Comparison of ENCODE assay signal across 25 mouse cellular contexts in the genomic region with DNA sequence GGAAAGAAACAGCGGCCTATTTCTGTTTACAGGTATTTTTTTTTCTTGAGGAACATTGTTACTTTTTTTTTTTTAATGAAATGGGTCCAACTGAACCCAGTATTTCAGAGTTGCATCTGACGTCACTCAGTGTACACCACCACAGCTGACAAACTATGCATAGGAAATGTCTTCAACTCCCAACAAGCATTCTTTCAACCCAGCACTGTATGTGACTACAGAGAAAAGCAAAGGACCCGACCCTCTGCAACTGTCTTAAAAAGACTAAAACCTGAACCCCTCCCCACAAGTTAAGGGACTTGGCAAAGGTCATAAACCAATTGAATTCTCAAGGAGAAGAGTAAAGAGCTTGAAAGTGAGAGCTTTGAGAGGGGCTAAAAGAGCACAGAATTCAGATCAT.
A peak's percentile ranks its signal among the peaks of the same experiment; 100 is the strongest.
DNase-seq lines count a peak whose midpoint lies in the region; ATAC-seq and TF ChIP-seq lines count a peak whose summit lies in the region.
"Had no signal": no experiment of that assay in that cellular context is flagged by ENCODE, and none has a peak within 500 bp of the region (broad histone marks: within the 10 kb centered on the region; RNA-seq: fewer than 3 reads in every experiment).

No protein-coding gene starts in this region.

- 66% methylated on average over 3 of the region's 3 CpGs for WGBS in forebrain, embryonic 11.5 days
- WGBS in forebrain, postnatal 0 days = 70% methylated on average over 3 of the region's 3 CpGs
- 55% methylated on average over 3 of the region's 3 CpGs for WGBS in midbrain, embryonic 12.5 days
- 62% methylated on average over 3 of the region's 3 CpGs for WGBS in midbrain, embryonic 10.5 days
- WGBS in midbrain, embryonic 16.5 days = 52% methylated on average over 3 of the region's 3 CpGs
- 56% methylated on average over 3 of the region's 3 CpGs for WGBS in midbrain, postnatal 0 days

- H3K27ac ChIP-seq in forebrain, embryonic 11.5 days (ENCODE audit: low read depth, low read length) = no peak overlapping the region
- H3K27ac ChIP-seq in forebrain, postnatal 0 days (ENCODE audit: low read depth, low read length) = no peak overlapping the region
- H3K27ac ChIP-seq in midbrain, embryonic 12.5 days (replicated peaks) = no peak overlapping the region
- no peak overlapping the region for H3K27ac ChIP-seq in midbrain, embryonic 10.5 days (replicated peaks)
- no peak overlapping the region for H3K27ac ChIP-seq in midbrain, embryonic 16.5 days (ENCODE audit: low read length)
- no peak overlapping the region for H3K27ac ChIP-seq in midbrain, postnatal 0 days (ENCODE audit: low read depth, low read length)
- H3K27ac ChIP-seq: embryonic facial prominence, embryonic 10.5 days; embryonic facial prominence, embryonic 12.5 days; forebrain, embryonic 12.5 days had no signal

- no peaks in the 10 kb centered on the region for H3K36me3 ChIP-seq in forebrain, embryonic 11.5 days (ENCODE audit: control insufficient read depth, insufficient read depth, low read length)
- H3K36me3 ChIP-seq in forebrain, postnatal 0 days (ENCODE audit: insufficient read depth) = no peaks in the 10 kb centered on the region
- H3K36me3 ChIP-seq in midbrain, embryonic 12.5 days = no peaks in the 10 kb centered on the region
- H3K36me3 ChIP-seq in midbrain, embryonic 10.5 days = no peaks in the 10 kb centered on the region
- H3K36me3 ChIP-seq in midbrain, embryonic 16.5 days (ENCODE audit: control insufficient read depth, insufficient read depth, low read length) = no peaks in the 10 kb centered on the region
- H3K36me3 ChIP-seq in midbrain, postnatal 0 days (ENCODE audit: insufficient read depth, low read length) = no peaks in the 10 kb centered on the region
- H3K36me3 ChIP-seq: embryonic facial prominence, embryonic 10.5 days; embryonic facial prominence, embryonic 12.5 days; forebrain, embryonic 12.5 days; G1E had no signal

- no peaks in the 10 kb centered on the region for H3K9me3 ChIP-seq in forebrain, embryonic 11.5 days (ENCODE audit: control insufficient read depth, low read length)
- H3K9me3 ChIP-seq in forebrain, postnatal 0 days (ENCODE audit: low read length) = no peaks in the 10 kb centered on the region
- no peaks in the 10 kb centered on the region for H3K9me3 ChIP-seq in midbrain, embryonic 12.5 days
- no peaks in the 10 kb centered on the region for H3K9me3 ChIP-seq in midbrain, embryonic 10.5 days (replicated peaks)
- H3K9me3 ChIP-seq in midbrain, embryonic 16.5 days (replicated peaks; ENCODE audit: control insufficient read depth, low read length, poor library complexity, severe bottlenecking) = no peaks in the 10 kb centered on the region
- H3K9me3 ChIP-seq in midbrain, postnatal 0 days (ENCODE audit: low read length) = no peaks in the 10 kb centered on the region
- H3K9me3 ChIP-seq: embryonic facial prominence, embryonic 10.5 days; embryonic facial prominence, embryonic 12.5 days; forebrain, embryonic 12.5 days had no signal

- H3K4me2 ChIP-seq in forebrain, embryonic 11.5 days (ENCODE audit: low read depth, low read length, severe bottlenecking) = no peak overlapping the region
- H3K4me2 ChIP-seq in forebrain, postnatal 0 days (ENCODE audit: low read depth) = no peak overlapping the region
- H3K4me2 ChIP-seq in midbrain, embryonic 12.5 days (replicated peaks) = no peak overlapping the region
- no peak overlapping the region for H3K4me2 ChIP-seq in midbrain, embryonic 16.5 days (ENCODE audit: low read length)
- H3K4me2 ChIP-seq in midbrain, postnatal 0 days (ENCODE audit: low read depth, low read length, poor library complexity, severe bottlenecking) = no peak overlapping the region
- H3K4me2 ChIP-seq: embryonic facial prominence, embryonic 12.5 days; forebrain, embryonic 12.5 days had no signal

- H3K4me1 ChIP-seq in forebrain, embryonic 11.5 days (replicated peaks; ENCODE audit: control insufficient read depth, insufficient read depth, low read length) = no peaks in the 10 kb centered on the region
- no peaks in the 10 kb centered on the region for H3K4me1 ChIP-seq in forebrain, postnatal 0 days (ENCODE audit: insufficient read depth)
- H3K4me1 ChIP-seq in midbrain, embryonic 12.5 days = peaks cover 4% of the 10 kb centered on the region; the same call in 1 of the 2 replicates
- peaks cover 22% of the 10 kb centered on the region for H3K4me1 ChIP-seq in midbrain, embryonic 10.5 days
- H3K4me1 ChIP-seq in midbrain, embryonic 16.5 days (ENCODE audit: control insufficient read depth, insufficient read depth, low read length) = 0 out of 2 replicates have a peak, but pooled peaks cover 5% of the 10 kb centered on the region
- H3K4me1 ChIP-seq in midbrain, postnatal 0 days (ENCODE audit: insufficient read depth, low read length) = no peaks in the 10 kb centered on the region; the same call in 1 of the 2 replicates
- H3K4me1 ChIP-seq: embryonic facial prominence, embryonic 10.5 days; embryonic facial prominence, embryonic 12.5 days had no signal

- DNase-seq in forebrain, embryonic 11.5 days (ENCODE audit: low spot score) = no peak
- DNase-seq in forebrain, postnatal 0 days = no peak
- DNase-seq in midbrain, embryonic 10.5 days (ENCODE audit: low spot score) = no peak
- DNase-seq in midbrain, postnatal 0 days (ENCODE audit: low spot score) = no peak
- DNase-seq: adrenal gland, adult 8-10 months; adrenal gland, postnatal 14 days; adrenal gland, postnatal 36 days; B cell, adult 2 months; cerebellum, adult 11-12 months; cerebellum, adult 2 months; cerebellum, adult 9-10 months; cerebellum, postnatal 10 days; cerebellum, postnatal 25 days had no signal

- no peaks in the 10 kb centered on the region for H3K27me3 ChIP-seq in forebrain, embryonic 11.5 days (ENCODE audit: control insufficient read depth, insufficient read depth, low read length)
- no peaks in the 10 kb centered on the region for H3K27me3 ChIP-seq in forebrain, postnatal 0 days (ENCODE audit: insufficient read depth, low read length)
- no peaks in the 10 kb centered on the region for H3K27me3 ChIP-seq in midbrain, embryonic 12.5 days
- peaks cover 11% of the 10 kb centered on the region; the same call in 1 of the 2 replicates for H3K27me3 ChIP-seq in midbrain, embryonic 10.5 days (ENCODE audit: low read depth, poor library complexity, severe bottlenecking)
- H3K27me3 ChIP-seq in midbrain, embryonic 16.5 days (ENCODE audit: control insufficient read depth, insufficient read depth, low read depth, low read length) = no peaks in the 10 kb centered on the region
- no peaks in the 10 kb centered on the region for H3K27me3 ChIP-seq in midbrain, postnatal 0 days (ENCODE audit: insufficient read depth, low read length)
- H3K27me3 ChIP-seq: CH12.LX; embryonic facial prominence, embryonic 12.5 days had no signal

- no peak for TF ChIP-seq CTCF in forebrain, postnatal 0 days (IDR thresholded peaks at IDR 0.05; ENCODE audit: low read depth)
- no peak for TF ChIP-seq CTCF in midbrain, postnatal 0 days (IDR thresholded peaks at IDR 0.05)

- 0 out of 2 replicates have a peak, but pooled peaks have one; percentile 30 for ATAC-seq in forebrain, embryonic 11.5 days (replicated peaks; ENCODE audit: low FRiP score)
- no peak for ATAC-seq in forebrain, postnatal 0 days
- ATAC-seq in midbrain, embryonic 12.5 days (ENCODE audit: low FRiP score, low read depth) = 0 out of 2 replicates have a peak, but pooled peaks have one; percentile 50
- ATAC-seq in midbrain, embryonic 16.5 days = 0 out of 2 replicates have a peak, but pooled peaks have one; percentile 25
- ATAC-seq in midbrain, postnatal 0 days (ENCODE audit: low FRiP score) = no peak
- ATAC-seq: activated CD4-positive, CD25-positive, alpha-beta regulatory T cell, adult 4 months; CD4-positive, CD25-positive, alpha-beta regulatory T cell, adult 4 months; forebrain, embryonic 14.5 days; forebrain, embryonic 16.5 days; Patski had no signal

- no peak overlapping the region for H3K4me3 ChIP-seq in forebrain, embryonic 11.5 days (ENCODE audit: low read depth, low read length)
- H3K4me3 ChIP-seq in forebrain, postnatal 0 days (ENCODE audit: low read depth, low read length) = no peak overlapping the region
- no peak overlapping the region for H3K4me3 ChIP-seq in midbrain, embryonic 12.5 days
- H3K4me3 ChIP-seq in midbrain, embryonic 10.5 days = no peak overlapping the region
- no peak overlapping the region for H3K4me3 ChIP-seq in midbrain, embryonic 16.5 days (ENCODE audit: low read depth, low read length)
- H3K4me3 ChIP-seq in midbrain, postnatal 0 days (ENCODE audit: low read depth, low read length) = no peak overlapping the region
- H3K4me3 ChIP-seq: embryonic facial prominence, embryonic 10.5 days; embryonic facial prominence, embryonic 12.5 days; forebrain, embryonic 12.5 days had no signal

- no peak overlapping the region for H3K9ac ChIP-seq in forebrain, embryonic 11.5 days (ENCODE audit: low read length)
- H3K9ac ChIP-seq in forebrain, postnatal 0 days = no peak overlapping the region
- no peak overlapping the region for H3K9ac ChIP-seq in midbrain, embryonic 12.5 days (replicated peaks)
- H3K9ac ChIP-seq in midbrain, embryonic 16.5 days (ENCODE audit: low read depth, low read length) = no peak overlapping the region
- H3K9ac ChIP-seq in midbrain, postnatal 0 days (replicated peaks; ENCODE audit: low read length, poor library complexity, severe bottlenecking) = no peak overlapping the region
- H3K9ac ChIP-seq: embryonic facial prominence, embryonic 12.5 days; forebrain, embryonic 12.5 days had no signal

Comparison
In these comparisons a context has a peak if more than half of its experiments do, and no peak if none do; other contexts are left out.
1. ATAC-seq: peak in forebrain, embryonic 11.5 days (single experiment), midbrain, embryonic 12.5 days (single experiment) and midbrain, embryonic 16.5 days (single experiment); none in forebrain, postnatal 0 days (single experiment) and midbrain, postnatal 0 days (single experiment).